In the genomic region with DNA sequence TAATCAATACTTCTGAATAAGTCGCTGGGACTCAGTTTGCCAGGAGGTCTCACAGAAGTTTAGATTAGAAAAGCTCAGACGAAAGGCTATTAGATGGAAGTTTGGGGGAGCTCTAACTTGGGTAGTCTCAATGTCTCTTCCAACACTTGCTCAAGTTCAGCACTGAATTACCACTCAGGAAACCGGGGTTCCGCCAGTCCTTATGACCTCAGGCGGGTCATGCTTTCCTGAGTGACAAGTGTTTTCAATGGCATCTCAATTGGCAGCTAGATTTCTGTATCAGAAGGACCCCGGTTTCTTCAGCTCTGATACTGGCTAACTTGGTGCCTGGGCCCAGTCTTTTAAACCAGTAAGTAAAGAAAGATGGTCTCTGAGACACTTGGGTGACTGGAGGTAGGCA, we compare ENCODE assay signal across 9 mouse cellular contexts. TPM values are rescaled to one million over a fixed set of nuclear protein-coding genes. Genes with fewer than 3 reads are reported as not detected.
DNase-seq lines count a peak whose midpoint lies in the region; ATAC-seq and TF ChIP-seq lines count a peak whose summit lies in the region.
"Had no signal": no experiment of that assay in that cellular context is flagged by ENCODE, and none has a peak within 500 bp of the region (broad histone marks: within the 10 kb centered on the region; RNA-seq: fewer than 3 reads in every experiment).

No protein-coding gene starts in this region.

- TF ChIP-seq POLR2A in embryonic fibroblast, embryonic 13.5 days (IDR thresholded peaks at IDR 0.05; ENCODE audit: low read depth, low read length), result no peak

- peak overlapping the region; percentile 30; the same call in 1 of the 2 replicates for H3K9ac ChIP-seq in limb, embryonic 11.5 days (ENCODE audit: low read length)
- no peak overlapping the region for H3K9ac ChIP-seq in neural tube, embryonic 15.5 days (replicated peaks)

- no peak for DNase-seq in left cerebral cortex, adult 2 months (ENCODE audit: extremely low spot score in 1 of 2, low spot score in 2 of 2)
- no peak for DNase-seq in left cerebral cortex, adult 18-20 months (ENCODE audit: low spot score in 2 of 2)
- DNase-seq in limb, embryonic 11.5 days (ENCODE audit: low spot score), result no peak
- DNase-seq in adrenal gland, adult 18-20 months (ENCODE audit: low spot score in 2 of 2), result no peak
- DNase-seq in adrenal gland, postnatal 14 days, result no peak

- no peaks in the 10 kb centered on the region for H3K4me1 ChIP-seq in embryonic fibroblast, embryonic 13.5 days (ENCODE audit: control insufficient read depth, insufficient read depth, low read length)
- H3K4me1 ChIP-seq in limb, embryonic 11.5 days (ENCODE audit: control insufficient read depth, insufficient read depth, low read length), result 0 out of 2 replicates have a peak, but pooled peaks cover 2% of the 10 kb centered on the region
- peaks cover 4% of the 10 kb centered on the region; the same call in 1 of the 2 replicates for H3K4me1 ChIP-seq in neural tube, embryonic 15.5 days

- H3K27me3 ChIP-seq in limb, embryonic 11.5 days (ENCODE audit: control insufficient read depth, insufficient read depth, low read length), result peaks cover 30% of the 10 kb centered on the region
- peaks cover 39% of the 10 kb centered on the region for H3K27me3 ChIP-seq in neural tube, embryonic 15.5 days (replicated peaks)

- no peak for TF ChIP-seq CTCF in left cerebral cortex, adult 2 months (IDR thresholded peaks at IDR 0.05)
- TF ChIP-seq CTCF in embryonic fibroblast, embryonic 13.5 days (IDR thresholded peaks at IDR 0.05; ENCODE audit: borderline replicate concordance, insufficient read depth, low read length), result no peak

- H3K36me3 ChIP-seq in limb, embryonic 11.5 days (ENCODE audit: control insufficient read depth, insufficient read depth, low read length), result no peaks in the 10 kb centered on the region
- no peaks in the 10 kb centered on the region for H3K36me3 ChIP-seq in neural tube, embryonic 15.5 days

- 41% methylated on average over 6 of the region's 6 CpGs for WGBS in limb, embryonic 11.5 days
- WGBS in neural tube, embryonic 15.5 days, result 48% methylated on average over 6 of the region's 6 CpGs

- intact Hi-C loops in left cerebral cortex, adult 2 months (cut with DNase I), result no loop called here

- ATAC-seq in limb, embryonic 11.5 days (ENCODE audit: insufficient number of reproducible peaks, low FRiP score, low TSS enrichment, low read depth), result no peak
- ATAC-seq in neural tube, embryonic 15.5 days (ENCODE audit: low FRiP score), result no peak
- ATAC-seq in frontal cortex, adult (ENCODE audit: low TSS enrichment), result no peak

- H3K4me2 ChIP-seq in limb, embryonic 11.5 days (ENCODE audit: low read depth, severe bottlenecking), result peak overlapping the region; percentile 74
- peak overlapping the region; percentile 91 for H3K4me2 ChIP-seq in neural tube, embryonic 15.5 days

- H3K9me3 ChIP-seq in limb, embryonic 11.5 days (ENCODE audit: control insufficient read depth, low read length), result no peaks in the 10 kb centered on the region
- H3K9me3 ChIP-seq in neural tube, embryonic 15.5 days (replicated peaks), result no peaks in the 10 kb centered on the region

- H3K4me3 ChIP-seq in left cerebral cortex, adult 2 months, result peak overlapping the region; percentile 54
- H3K4me3 ChIP-seq in embryonic fibroblast, embryonic 13.5 days (ENCODE audit: insufficient read depth, low read length), result peak overlapping the region; percentile 53
- peak overlapping the region; percentile 41 for H3K4me3 ChIP-seq in limb, embryonic 11.5 days (ENCODE audit: low read depth, low read length)
- H3K4me3 ChIP-seq in neural tube, embryonic 15.5 days (replicated peaks), result peak overlapping the region; percentile 46
- H3K4me3 ChIP-seq: myocyte had no signal

- peak overlapping the region; percentile 73 for H3K27ac ChIP-seq in left cerebral cortex, adult 2 months
- no peak overlapping the region for H3K27ac ChIP-seq in embryonic fibroblast, embryonic 13.5 days (ENCODE audit: insufficient read depth, low read length)
- no peak overlapping the region for H3K27ac ChIP-seq in limb, embryonic 11.5 days (replicated peaks; ENCODE audit: low read depth, low read length)
- H3K27ac ChIP-seq in neural tube, embryonic 15.5 days (replicated peaks), result no peak overlapping the region

RNA-seq across cellular contexts. Expression of gene Stard8, which starts 40.2 kb away (rescaled TPM):
- 10 to 100 TPM; 49.6 to 49.7 TPM for total RNA-seq in left cerebral cortex, adult 2 months (2021)
- 10 to 100 TPM; 34.6 to 36.1 TPM for total RNA-seq in left cerebral cortex, adult 18-20 months (2021)
- 2.3 and 3.6 TPM in 2 replicates for polyA plus RNA-seq in embryonic fibroblast, embryonic 13.5 days (2011; ENCODE audit: insufficient read length, low read depth, missing spikeins)
- polyA plus RNA-seq in limb, embryonic 11.5 days (2014; fragmentation: Nextera tagmentation; extraction: Ambion mirVana), result 4.3 and 5.1 TPM in 2 replicates
- 3.8 and 5.0 TPM in 2 replicates for polyA plus RNA-seq in neural tube, embryonic 15.5 days (2015; fragmentation: Nextera tagmentation; extraction: Ambion mirVana)
- 10 to 100 TPM; 26.4 to 28.4 TPM for total RNA-seq in adrenal gland, adult 18-20 months (2021)
- total RNA-seq in adrenal gland, postnatal 14 days (2021), result 31.1 and 32.3 TPM in 2 replicates
